Mouse (Mus musculus): Measurements from ENCODE around the gene Skap1. TPM values are rescaled to one million over a fixed set of nuclear protein-coding genes. Genes with fewer than 3 reads are reported as not detected.
A peak's percentile ranks its signal among the peaks of the same experiment; 100 is the strongest.

Gene Skap1
- polyA plus RNA-seq, 1 experiment = 0.48 TPM

- H3K27ac ChIP-seq (ENCODE audit: insufficient read depth, low read length) = peak overlapping the region; percentile 3; the same call in 1 of the 2 replicates
- no peak overlapping the region for H3K9ac ChIP-seq (ENCODE audit: low read depth, poor library complexity, severe bottlenecking)
- no peaks in the 10 kb centered on the region for H3K36me3 ChIP-seq (ENCODE audit: control insufficient read depth, insufficient read depth, low read length, poor library complexity, severe bottlenecking)
- H3K4me1 ChIP-seq (ENCODE audit: control insufficient read depth, insufficient read depth, low read length) = no peaks in the 10 kb centered on the region
- TF ChIP-seq EP300 (IDR thresholded peaks at IDR 0.05; ENCODE audit: insufficient read depth, low read depth, low read length) (peak; percentile 96), CTCF (IDR thresholded peaks at IDR 0.05; ENCODE audit: low read depth, low read length) (no peak), POLR2A (IDR thresholded peaks at IDR 0.05; ENCODE audit: insufficient read depth, low read length) (peak; percentile 18)
- H3K4me3 ChIP-seq (ENCODE audit: low read depth, low read length) = no peak overlapping the region
- H3K27me3 ChIP-seq (ENCODE audit: control insufficient read depth, insufficient read depth, low read length, poor library complexity, severe bottlenecking) = no peaks in the 10 kb centered on the region
- no peaks in the 10 kb centered on the region for H3K9me3 ChIP-seq (replicated peaks; ENCODE audit: control insufficient read depth, insufficient read depth, low read length, poor library complexity, severe bottlenecking)
Observed at GRCm38 (mm10) chr11:96696842-96697455, 232.6 kb downstream of the Skap1 start.

- H3K27ac ChIP-seq (ENCODE audit: insufficient read depth, low read length) = peak overlapping the region; percentile 3; the same call in 1 of the 2 replicates
- H3K36me3 ChIP-seq (ENCODE audit: control insufficient read depth, insufficient read depth, low read length, poor library complexity, severe bottlenecking) = no peaks in the 10 kb centered on the region
- TF ChIP-seq EP300 (IDR thresholded peaks at IDR 0.05; ENCODE audit: insufficient read depth, low read depth, low read length) = no peak
- H3K27me3 ChIP-seq (ENCODE audit: control insufficient read depth, insufficient read depth, low read length, poor library complexity, severe bottlenecking) = no peaks in the 10 kb centered on the region
- H3K9me3 ChIP-seq (replicated peaks; ENCODE audit: control insufficient read depth, insufficient read depth, low read length, poor library complexity, severe bottlenecking) = no peaks in the 10 kb centered on the region
- H3K9ac ChIP-seq (ENCODE audit: low read depth, poor library complexity, severe bottlenecking) = no peak overlapping the region
- no peaks in the 10 kb centered on the region for H3K4me1 ChIP-seq (ENCODE audit: control insufficient read depth, insufficient read depth, low read length)
- no peak overlapping the region for H3K4me3 ChIP-seq (ENCODE audit: low read depth, low read length)
Observed at GRCm38 (mm10) chr11:96697467-96697866, 233.1 kb downstream of the Skap1 start.

DNA sequence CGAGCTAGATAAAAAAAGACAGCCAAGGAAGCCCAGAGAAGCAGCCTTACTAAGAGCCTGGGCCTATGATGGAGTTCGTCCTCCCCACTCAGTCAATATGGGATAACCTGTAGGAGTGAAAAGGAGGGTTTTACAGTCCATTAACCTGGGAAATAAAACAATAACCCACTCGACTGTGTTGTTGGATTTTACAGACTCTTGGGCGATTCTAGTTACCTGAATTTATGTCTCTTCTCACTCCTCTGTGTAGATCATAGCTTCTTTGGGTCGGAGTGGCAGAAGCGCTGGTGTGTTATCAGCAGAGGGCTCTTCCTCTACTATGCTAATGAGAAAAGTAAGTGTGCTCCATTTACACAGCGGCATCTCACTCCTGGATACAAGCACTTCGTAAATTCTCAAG lies 239.4 kb downstream of the Skap1 start:
- Histone ChIP-seq H3K36me3 (ENCODE audit: control insufficient read depth, insufficient read depth, low read length, poor library complexity, severe bottlenecking) (no peaks in the 10 kb centered on the region), H3K9me3 (replicated peaks; ENCODE audit: control insufficient read depth, insufficient read depth, low read length, poor library complexity, severe bottlenecking) (no peaks in the 10 kb centered on the region), H3K9ac (ENCODE audit: low read depth, poor library complexity, severe bottlenecking) (no peak overlapping the region), H3K4me1 (ENCODE audit: control insufficient read depth, insufficient read depth, low read length) (no peaks in the 10 kb centered on the region), H3K4me3 (ENCODE audit: low read depth, low read length) (no peak overlapping the region), H3K27ac (ENCODE audit: insufficient read depth, low read length) (no peak overlapping the region), H3K27me3 (ENCODE audit: control insufficient read depth, insufficient read depth, low read length, poor library complexity, severe bottlenecking) (no peaks in the 10 kb centered on the region)
- no peak for TF ChIP-seq EP300 (IDR thresholded peaks at IDR 0.05; ENCODE audit: insufficient read depth, low read depth, low read length)
- TF ChIP-seq CTCF (IDR thresholded peaks at IDR 0.05; ENCODE audit: low read depth, low read length) = no peak
- no peak for TF ChIP-seq POLR2A (IDR thresholded peaks at IDR 0.05; ENCODE audit: insufficient read depth, low read length)

DNA sequence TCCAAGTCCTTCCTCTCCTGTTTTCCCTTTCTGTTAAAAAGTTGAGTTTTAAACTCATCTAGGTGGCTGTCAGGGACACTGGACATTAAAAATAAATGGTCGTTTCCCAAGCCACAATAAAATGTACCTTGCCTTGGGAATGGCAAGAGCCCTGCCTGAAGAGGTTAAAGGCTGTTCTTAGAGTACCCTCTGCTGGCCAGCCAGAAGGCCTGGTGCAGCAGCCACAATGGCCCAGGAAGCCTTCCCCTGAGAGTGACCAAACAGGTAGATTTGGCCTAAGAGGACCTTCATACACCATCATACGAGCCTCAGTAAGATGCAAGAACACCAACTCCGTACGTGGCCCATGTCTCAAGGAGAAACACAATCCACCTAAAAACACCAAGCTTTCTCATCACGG lies 246.9 kb downstream of the Skap1 start:
- Histone ChIP-seq H3K27ac (ENCODE audit: insufficient read depth, low read length) (no peak overlapping the region), H3K4me1 (ENCODE audit: control insufficient read depth, insufficient read depth, low read length) (peaks cover 1% of the 10 kb centered on the region), H3K36me3 (ENCODE audit: control insufficient read depth, insufficient read depth, low read length, poor library complexity, severe bottlenecking) (no peaks in the 10 kb centered on the region), H3K4me3 (ENCODE audit: low read depth, low read length) (no peak overlapping the region), H3K9ac (ENCODE audit: low read depth, poor library complexity, severe bottlenecking) (no peak overlapping the region), H3K9me3 (replicated peaks; ENCODE audit: control insufficient read depth, insufficient read depth, low read length, poor library complexity, severe bottlenecking) (no peaks in the 10 kb centered on the region), H3K27me3 (ENCODE audit: control insufficient read depth, insufficient read depth, low read length, poor library complexity, severe bottlenecking) (no peaks in the 10 kb centered on the region)
- TF ChIP-seq CTCF (IDR thresholded peaks at IDR 0.05; ENCODE audit: low read depth, low read length) = peak; percentile 78
- TF ChIP-seq POLR2A (IDR thresholded peaks at IDR 0.05; ENCODE audit: insufficient read depth, low read length) = no peak
- TF ChIP-seq EP300 (IDR thresholded peaks at IDR 0.05; ENCODE audit: insufficient read depth, low read depth, low read length) = no peak

DNA sequence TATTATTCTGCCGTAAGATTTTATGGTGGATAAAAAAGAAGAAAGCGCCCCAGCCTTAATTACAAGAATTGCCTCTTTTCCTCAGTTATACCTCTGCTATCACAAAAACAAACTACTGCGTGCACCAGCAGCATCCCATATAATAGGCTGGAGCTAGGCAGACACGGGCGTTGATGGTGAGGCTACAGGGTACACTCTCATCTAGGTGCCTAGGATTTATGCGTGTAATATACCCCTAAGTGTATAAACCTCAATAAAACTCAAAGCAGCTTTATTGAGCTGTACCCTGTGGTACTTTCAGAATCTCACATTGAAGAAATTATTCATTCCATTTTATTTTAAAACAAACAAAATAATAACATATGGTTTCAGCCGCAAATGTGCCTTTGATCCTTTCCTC lies 247.3 kb downstream of the Skap1 start:
- Histone ChIP-seq H3K9ac (ENCODE audit: low read depth, poor library complexity, severe bottlenecking) (peak overlapping the region; percentile 78; the same call in 1 of the 2 replicates), H3K4me3 (ENCODE audit: low read depth, low read length) (no peak overlapping the region), H3K36me3 (ENCODE audit: control insufficient read depth, insufficient read depth, low read length, poor library complexity, severe bottlenecking) (no peaks in the 10 kb centered on the region), H3K27me3 (ENCODE audit: control insufficient read depth, insufficient read depth, low read length, poor library complexity, severe bottlenecking) (no peaks in the 10 kb centered on the region), H3K27ac (ENCODE audit: insufficient read depth, low read length) (no peak overlapping the region), H3K9me3 (replicated peaks; ENCODE audit: control insufficient read depth, insufficient read depth, low read length, poor library complexity, severe bottlenecking) (no peaks in the 10 kb centered on the region), H3K4me1 (ENCODE audit: control insufficient read depth, insufficient read depth, low read length) (peaks cover 1% of the 10 kb centered on the region)
- TF ChIP-seq EP300 (IDR thresholded peaks at IDR 0.05; ENCODE audit: insufficient read depth, low read depth, low read length) (no peak), CTCF (IDR thresholded peaks at IDR 0.05; ENCODE audit: low read depth, low read length) (no peak), POLR2A (IDR thresholded peaks at IDR 0.05; ENCODE audit: insufficient read depth, low read length) (no peak)

GRCm38 (mm10) chr11:96713210-96714005 lies 249.0 kb downstream of the Skap1 start:
- peak overlapping the region; percentile 78 for H3K9ac ChIP-seq (ENCODE audit: low read depth, poor library complexity, severe bottlenecking)
- no peaks in the 10 kb centered on the region for H3K27me3 ChIP-seq (ENCODE audit: control insufficient read depth, insufficient read depth, low read length, poor library complexity, severe bottlenecking)
- H3K36me3 ChIP-seq (ENCODE audit: control insufficient read depth, insufficient read depth, low read length, poor library complexity, severe bottlenecking) = no peaks in the 10 kb centered on the region
- peak overlapping the region; percentile 98 for H3K4me3 ChIP-seq (ENCODE audit: low read depth, low read length)
- no peaks in the 10 kb centered on the region for H3K9me3 ChIP-seq (replicated peaks; ENCODE audit: control insufficient read depth, insufficient read depth, low read length, poor library complexity, severe bottlenecking)
- H3K27ac ChIP-seq (ENCODE audit: insufficient read depth, low read length) = peak overlapping the region; percentile 99
- TF ChIP-seq CTCF (IDR thresholded peaks at IDR 0.05; ENCODE audit: low read depth, low read length) (no peak), EP300 (IDR thresholded peaks at IDR 0.05; ENCODE audit: insufficient read depth, low read depth, low read length) (peak; percentile 96), POLR2A (IDR thresholded peaks at IDR 0.05; ENCODE audit: insufficient read depth, low read length) (peak; percentile 63)
- H3K4me1 ChIP-seq (ENCODE audit: control insufficient read depth, insufficient read depth, low read length) = peaks cover 1% of the 10 kb centered on the region

Measured in ES-Bruce4 (cell line).